Mouse (Mus musculus) lung, embryonic 15.5 days (tissue): ENCODE results near the gene Rbm38. TPM values are rescaled to one million over a fixed set of nuclear protein-coding genes. Genes with fewer than 3 reads are reported as not detected.

Experiments used
- ATAC-seq: fragments of 200-750 bp; cut with Nextera tagmentation; 2 replicates; pipeline ENCODE4 v1.8.0; 2017; ENCODE audit warnings: moderate number of reproducible peaks, borderline replicate concordance; ENCODE audit not compliant: low FRiP score, low TSS enrichment; ENCODE audit errors: extremely low read depth
- H3K27ac ChIP-seq: fragments of 300-500 bp; sonication (generic); 2 replicates; pipeline ENCODE4 v1.5.1; 2015; ENCODE audit warnings: moderate library complexity, mild to moderate bottlenecking, inconsistent platforms
- H3K27me3 ChIP-seq: fragments of 300-500 bp; sonication (generic); 2 replicates; pipeline ENCODE4 v1.6.1; 2015; ENCODE audit warnings: inconsistent platforms
- H3K36me3 ChIP-seq: fragments of 300-500 bp; sonication (generic); 2 replicates; pipeline ENCODE4 v1.6.1; 2015; ENCODE audit warnings: inconsistent platforms
- H3K4me1 ChIP-seq: fragments of 300-500 bp; sonication (generic); 2 replicates; pipeline ENCODE4 v1.6.1; 2015; ENCODE audit warnings: inconsistent platforms
- H3K4me2 ChIP-seq: fragments of 300-500 bp; sonication (generic); 2 replicates; pipeline ENCODE4 v1.6.1; 2015; ENCODE audit warnings: inconsistent platforms, mild to moderate bottlenecking, moderate library complexity
- H3K4me3 ChIP-seq: fragments of 300-500 bp; sonication (generic); 2 replicates; pipeline ENCODE4 v1.5.1; 2015; ENCODE audit warnings: mild to moderate bottlenecking, inconsistent platforms
- H3K9ac ChIP-seq: fragments of 300-500 bp; sonication (generic); 2 replicates; pipeline ENCODE4 v1.6.1; 2015; ENCODE audit warnings: inconsistent platforms
- H3K9me3 ChIP-seq: fragments of 300-500 bp; sonication (generic); 2 replicates; pipeline ENCODE4 v1.6.1; 2016; ENCODE audit warnings: inconsistent platforms
- WGBS: fragments of 180-500 bp; shearing (Covaris S2); methylation state at CpG from one replicate; pipeline ENCODE4 v1.1.7; 2015; 5-methylcytosine and 5-hydroxymethylcytosine counted together
- polyA plus RNA-seq: library from polyadenylated mRNA; unstranded; fragments of >200 nt; fragmentation: Nextera tagmentation; extraction: Ambion mirVana; gene quantifications from 2 replicates; pipeline ENCODE4 v1.2.1, GENCODE M21; 2015

Gene Rbm38
- polyA plus RNA-seq, 1 experiment from 2014 or later = 33.3 TPM

- H3K4me3 ChIP-seq = no peak overlapping the region
- H3K9me3 ChIP-seq = no peaks in the 10 kb centered on the region
- H3K27me3 ChIP-seq = no peaks in the 10 kb centered on the region; the same call in 1 of the 2 replicates
- no peaks in the 10 kb centered on the region for H3K4me1 ChIP-seq
- no peak overlapping the region for H3K9ac ChIP-seq
- ATAC-seq = no peak
- H3K4me2 ChIP-seq = no peak overlapping the region
- H3K27ac ChIP-seq = no peak overlapping the region
- no peaks in the 10 kb centered on the region for H3K36me3 ChIP-seq
- WGBS = 76% methylated on average over 6 of the region's 6 CpGs
Observed at GRCm38 (mm10) chr2:172990161-172990560, 30.1 kb upstream of the Rbm38 start.

GRCm38 (mm10) chr2:172996207-172996606 is 24.1 kb upstream of the Rbm38 start:
- Histone ChIP-seq H3K27ac (no peak overlapping the region), H3K9ac (no peak overlapping the region), H3K4me1 (peaks cover 8% of the 10 kb centered on the region), H3K27me3 (no peaks in the 10 kb centered on the region; the same call in 1 of the 2 replicates), H3K9me3 (no peaks in the 10 kb centered on the region), H3K4me2 (no peak overlapping the region), H3K4me3 (no peak overlapping the region), H3K36me3 (no peaks in the 10 kb centered on the region)
- 13% methylated on average over 4 of the region's 4 CpGs for WGBS
- no peak for ATAC-seq

- no peak overlapping the region for H3K9ac ChIP-seq
- peaks cover 3% of the 10 kb centered on the region for H3K36me3 ChIP-seq
- peaks cover 15% of the 10 kb centered on the region for H3K4me1 ChIP-seq
- 57% methylated on average over 11 of the region's 11 CpGs for WGBS
- no peaks in the 10 kb centered on the region for H3K27me3 ChIP-seq
- no peak overlapping the region for H3K27ac ChIP-seq
- H3K4me3 ChIP-seq = no peak overlapping the region
- no peaks in the 10 kb centered on the region for H3K9me3 ChIP-seq
- ATAC-seq = no peak
- no peak overlapping the region for H3K4me2 ChIP-seq
Observed at GRCm38 (mm10) chr2:172997748-172998147, 22.6 kb upstream of the Rbm38 start.

- ATAC-seq = no peak
- H3K4me3 ChIP-seq = no peak overlapping the region
- peaks cover 9% of the 10 kb centered on the region for H3K36me3 ChIP-seq
- no peaks in the 10 kb centered on the region for H3K9me3 ChIP-seq
- no peaks in the 10 kb centered on the region for H3K27me3 ChIP-seq
- peaks cover 15% of the 10 kb centered on the region for H3K4me1 ChIP-seq
- WGBS = 55% methylated on average over 7 of the region's 7 CpGs
- no peak overlapping the region for H3K27ac ChIP-seq
- H3K9ac ChIP-seq = no peak overlapping the region
- H3K4me2 ChIP-seq = no peak overlapping the region
Observed at GRCm38 (mm10) chr2:172998478-172998877, 21.8 kb upstream of the Rbm38 start.

GRCm38 (mm10) chr2:172999630-173000284 is 20.5 kb upstream of the Rbm38 start, which contains the start of gene Rae1:
Gene Rae1, plus strand, starts transcription at chr2:173000117.
- H3K4me3 ChIP-seq = peak within 1 kb of the TSS; percentile 93
- peak within 1 kb of the TSS; percentile 79 for H3K4me2 ChIP-seq
- H3K27me3 ChIP-seq = no peaks in the 10 kb centered on the region
- peak; percentile 95 for ATAC-seq
- H3K9ac ChIP-seq = peak within 1 kb of the TSS; percentile 90
- peak within 1 kb of the TSS; percentile 87 for H3K27ac ChIP-seq
- under 1% methylated on average over 45 of the region's 45 CpGs for WGBS
- H3K36me3 ChIP-seq = peaks cover 22% of the 10 kb centered on the region
- H3K4me1 ChIP-seq = peaks cover 15% of the 10 kb centered on the region
- no peaks in the 10 kb centered on the region for H3K9me3 ChIP-seq

GRCm38 (mm10) chr2:173000285-173000652 is 20.0 kb upstream of the Rbm38 start:
- ATAC-seq = peak; percentile 91
- Histone ChIP-seq H3K4me1 (peaks cover 15% of the 10 kb centered on the region), H3K9ac (peak overlapping the region; percentile 90), H3K27ac (peak overlapping the region; percentile 87), H3K4me2 (peak overlapping the region; percentile 79), H3K4me3 (peak overlapping the region; percentile 93), H3K27me3 (no peaks in the 10 kb centered on the region), H3K36me3 (peaks cover 27% of the 10 kb centered on the region), H3K9me3 (no peaks in the 10 kb centered on the region)
- WGBS = under 1% methylated on average over 42 of the region's 42 CpGs

GRCm38 (mm10) chr2:173000921-173001320 is 19.4 kb upstream of the Rbm38 start:
- Histone ChIP-seq H3K4me3 (peak overlapping the region; percentile 93), H3K4me2 (peak overlapping the region; percentile 79), H3K36me3 (peaks cover 29% of the 10 kb centered on the region), H3K9ac (peak overlapping the region; percentile 90), H3K9me3 (no peaks in the 10 kb centered on the region), H3K27ac (peak overlapping the region; percentile 87; the same call in 1 of the 2 replicates), H3K27me3 (no peaks in the 10 kb centered on the region), H3K4me1 (peaks cover 15% of the 10 kb centered on the region)
- 17% methylated on average over 8 of the region's 8 CpGs for WGBS
- ATAC-seq = no peak

- WGBS = 90% methylated on average over 8 of the region's 8 CpGs
- peaks cover 55% of the 10 kb centered on the region for H3K36me3 ChIP-seq
- no peak overlapping the region for H3K27ac ChIP-seq
- no peak for ATAC-seq
- no peaks in the 10 kb centered on the region for H3K27me3 ChIP-seq
- H3K9ac ChIP-seq = no peak overlapping the region
- H3K4me2 ChIP-seq = no peak overlapping the region
- H3K4me1 ChIP-seq = peaks cover 15% of the 10 kb centered on the region
- H3K4me3 ChIP-seq = no peak overlapping the region
- no peaks in the 10 kb centered on the region for H3K9me3 ChIP-seq
Observed at GRCm38 (mm10) chr2:173003737-173004136, 16.6 kb upstream of the Rbm38 start.

- Histone ChIP-seq H3K4me2 (no peak overlapping the region), H3K9ac (no peak overlapping the region), H3K9me3 (no peaks in the 10 kb centered on the region), H3K36me3 (peaks cover 93% of the 10 kb centered on the region), H3K27ac (no peak overlapping the region), H3K4me3 (no peak overlapping the region), H3K27me3 (no peaks in the 10 kb centered on the region), H3K4me1 (no peaks in the 10 kb centered on the region)
- 68% methylated on average over 3 of the region's 3 CpGs for WGBS
- no peak for ATAC-seq
Observed at GRCm38 (mm10) chr2:173010220-173010717, 10.0 kb upstream of the Rbm38 start.

- H3K4me2 ChIP-seq = no peak overlapping the region
- ATAC-seq = no peak
- no peaks in the 10 kb centered on the region for H3K27me3 ChIP-seq
- no peaks in the 10 kb centered on the region for H3K9me3 ChIP-seq
- 87% methylated on average over 8 of the region's 8 CpGs for WGBS
- no peaks in the 10 kb centered on the region for H3K4me1 ChIP-seq
- no peak overlapping the region for H3K9ac ChIP-seq
- no peak overlapping the region for H3K27ac ChIP-seq
- H3K4me3 ChIP-seq = no peak overlapping the region
- peaks cover 89% of the 10 kb centered on the region for H3K36me3 ChIP-seq
Observed at GRCm38 (mm10) chr2:173011440-173011839, 8.9 kb upstream of the Rbm38 start.

- Histone ChIP-seq H3K27me3 (no peaks in the 10 kb centered on the region), H3K4me2 (no peak overlapping the region), H3K9me3 (no peaks in the 10 kb centered on the region), H3K27ac (no peak overlapping the region), H3K4me1 (peaks cover 14% of the 10 kb centered on the region), H3K9ac (no peak overlapping the region), H3K4me3 (no peak overlapping the region), H3K36me3 (peaks cover 56% of the 10 kb centered on the region)
- WGBS = 60% methylated on average over 7 of the region's 7 CpGs
- ATAC-seq = no peak
Observed at GRCm38 (mm10) chr2:173014741-173015287, 5.5 kb upstream of the Rbm38 start.

- 26% methylated on average over 6 of the region's 6 CpGs for WGBS
- no peak overlapping the region for H3K9ac ChIP-seq
Observed at GRCm38 (mm10) chr2:173017940-173018339, 2.4 kb upstream of the Rbm38 start.

More at GRCm38 (mm10) chr2:173017940-173018339, 2.4 kb upstream of the Rbm38 start:
- ATAC-seq = no peak
- H3K36me3 ChIP-seq = peaks cover 24% of the 10 kb centered on the region
- H3K9me3 ChIP-seq = no peaks in the 10 kb centered on the region
- peaks cover 11% of the 10 kb centered on the region for H3K27me3 ChIP-seq
- no peak overlapping the region for H3K27ac ChIP-seq
- H3K4me1 ChIP-seq = peaks cover 31% of the 10 kb centered on the region
- no peak overlapping the region for H3K4me3 ChIP-seq
- no peak overlapping the region for H3K4me2 ChIP-seq
